Mouse (Mus musculus) liver, adult 2 months (tissue): Measurements from ENCODE around the gene Ogdhl.

ENCODE experiments used
- CTCF ChIP-seq: fragments of 200-500 bp; IDR thresholded peaks from 2 replicates; pipeline ENCODE4 v1.5.1; 2011; ENCODE audit warnings: low read depth, low read length, control low read depth
- POLR2A ChIP-seq: fragments of 200-500 bp; IDR thresholded peaks from 2 replicates; pipeline ENCODE4 v1.6.1; 2011; ENCODE audit warnings: low read length, control low read depth; ENCODE audit not compliant: insufficient read depth; ENCODE audit errors: extremely low read depth

DNA sequence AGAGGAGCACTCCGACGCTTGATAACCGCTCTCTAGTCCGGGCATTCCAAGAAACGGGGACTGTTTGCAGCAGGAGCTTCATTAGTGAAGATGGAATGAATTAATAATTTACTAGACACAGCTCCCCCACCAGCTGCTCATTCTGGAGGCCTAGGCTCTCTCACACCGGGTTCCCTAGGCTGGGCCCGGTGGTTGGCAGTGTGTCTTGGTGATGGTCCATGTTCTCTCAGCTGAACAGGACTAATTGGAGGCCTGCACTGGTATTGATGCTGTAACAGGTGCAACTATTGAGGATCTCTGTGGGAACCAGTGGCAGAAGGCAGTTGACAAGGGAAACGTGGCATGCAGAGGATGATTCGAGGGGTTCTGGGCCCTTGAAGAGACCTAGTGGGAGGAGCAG is 5.5 kb downstream of the Ogdhl start:
- TF ChIP-seq CTCF = no peak
- TF ChIP-seq POLR2A = no peak
